Mouse (Mus musculus) olfactory bulb, adult 2 months (tissue): ENCODE results near the gene Psmb7.

ENCODE experiments used
- CTCF ChIP-seq: fragments of 200-500 bp; IDR thresholded peaks from 2 replicates; pipeline ENCODE4 v1.5.1; 2012; ENCODE audit warnings: low read depth, mild to moderate bottlenecking, low read length, moderate library complexity; ENCODE audit not compliant: insufficient read depth
- POLR2A ChIP-seq: fragments of 200-500 bp; IDR thresholded peaks from 2 replicates; pipeline ENCODE4 v1.6.1; 2012; ENCODE audit warnings: mild to moderate bottlenecking, low read depth, low read length, moderate library complexity; ENCODE audit not compliant: insufficient read depth

DNA sequence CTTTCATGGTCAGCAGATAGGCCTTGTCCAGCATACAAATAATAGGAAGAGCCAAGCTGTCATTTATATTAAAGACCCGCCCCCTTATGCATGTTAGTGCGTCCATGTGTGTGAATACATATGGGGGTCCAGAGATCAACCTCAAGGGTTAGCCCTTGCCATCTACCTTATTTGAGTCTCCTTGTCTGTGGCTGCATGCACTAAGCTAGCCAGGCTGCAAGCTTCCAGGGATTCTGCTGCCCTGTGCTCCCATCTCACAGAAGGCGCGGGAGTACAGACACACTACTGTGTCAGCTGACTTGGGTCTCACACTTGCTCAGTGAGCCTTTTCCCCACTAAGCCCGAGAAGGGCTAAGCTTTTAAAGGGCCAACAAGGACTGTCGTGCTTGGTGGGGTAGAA is 103.2 kb downstream of the Psmb7 start:
- TF ChIP-seq CTCF (no peak), POLR2A (no peak)
